ENCODE assay signal across 27 mouse cellular contexts in genomic region chr5:102453324-102453723, GRCm38 (mm10).
"Had no signal": no experiment of that assay in that cellular context is flagged by ENCODE, and none has a peak within 500 bp of the region (broad histone marks: within the 10 kb centered on the region; RNA-seq: fewer than 3 reads in every experiment).

No protein-coding gene starts in this region.

- DNase-seq: gastrocnemius, adult 2 months; gastrocnemius, postnatal 10 days; gastrocnemius, postnatal 25 days; heart, adult 2 months; heart, postnatal 14 days; heart, postnatal 4 days; kidney, adult 18-20 months; kidney, adult 8-10 months; kidney, postnatal 10 days; kidney, postnatal 25 days; kidney, postnatal 4 days had no signal

- H3K36me3 ChIP-seq: heart, embryonic 13.5 days; heart, embryonic 15.5 days; hindbrain, embryonic 10.5 days; hindbrain, embryonic 12.5 days; intestine, embryonic 15.5 days; limb, embryonic 13.5 days; limb, embryonic 15.5 days; liver, embryonic 12.5 days had no signal

- H3K4me3 ChIP-seq: gastrocnemius, adult 2 months; heart, adult 2 months; heart, embryonic 13.5 days; heart, embryonic 15.5 days; hindbrain, embryonic 10.5 days; hindbrain, embryonic 12.5 days; intestine, embryonic 15.5 days; layer of hippocampus, adult 2 months; left cerebral cortex, adult 2 months; limb, embryonic 13.5 days; limb, embryonic 15.5 days; liver, embryonic 12.5 days had no signal

- H3K27me3 ChIP-seq: heart, embryonic 13.5 days; heart, embryonic 15.5 days; hindbrain, embryonic 12.5 days; intestine, embryonic 15.5 days; limb, embryonic 13.5 days; limb, embryonic 15.5 days; liver, embryonic 12.5 days had no signal

- ATAC-seq: hindbrain, embryonic 16.5 days; inflammation-experienced regulatory T-cells, adult 6 months; intestine, embryonic 15.5 days; intestine, postnatal 0 days; liver, embryonic 12.5 days had no signal

- H3K27ac ChIP-seq: gastrocnemius, adult 2 months; heart, adult 2 months; heart, embryonic 13.5 days; heart, embryonic 15.5 days; hindbrain, embryonic 10.5 days; hindbrain, embryonic 12.5 days; hindbrain, embryonic 14.5 days; intestine, embryonic 15.5 days; layer of hippocampus, adult 2 months; left cerebral cortex, adult 2 months; limb, embryonic 13.5 days; limb, embryonic 15.5 days; liver, embryonic 12.5 days; liver, embryonic 14.5 days had no signal

- H3K9ac ChIP-seq: heart, embryonic 13.5 days; heart, embryonic 15.5 days; hindbrain, embryonic 12.5 days; hindbrain, embryonic 14.5 days; intestine, embryonic 15.5 days; limb, embryonic 13.5 days; limb, embryonic 15.5 days; liver, embryonic 12.5 days; liver, embryonic 14.5 days had no signal

- H3K4me2 ChIP-seq: heart, embryonic 11.5 days; heart, embryonic 13.5 days; heart, embryonic 15.5 days; hindbrain, embryonic 12.5 days; hindbrain, embryonic 14.5 days; intestine, embryonic 15.5 days; limb, embryonic 13.5 days; limb, embryonic 15.5 days; liver, embryonic 12.5 days had no signal

- H3K9me3 ChIP-seq: heart, embryonic 13.5 days; heart, embryonic 15.5 days; hindbrain, embryonic 10.5 days; hindbrain, embryonic 12.5 days; intestine, embryonic 15.5 days; limb, embryonic 13.5 days; limb, embryonic 15.5 days; liver, embryonic 12.5 days had no signal

- H3K4me1 ChIP-seq: heart, embryonic 13.5 days; heart, embryonic 15.5 days; hindbrain, embryonic 10.5 days; hindbrain, embryonic 12.5 days; intestine, embryonic 15.5 days; limb, embryonic 15.5 days; liver, embryonic 12.5 days had no signal
